Mouse (Mus musculus) brain, embryonic 14.5 days (tissue): ENCODE results near the gene Omd.

Experiments
- CTCF ChIP-seq: fragments of 200-500 bp; IDR thresholded peaks from 2 replicates; pipeline ENCODE4 v1.5.1; 2012; ENCODE audit warnings: inconsistent platforms, mild to moderate bottlenecking, moderate library complexity, borderline replicate concordance; ENCODE audit not compliant: insufficient read depth, insufficient read length; ENCODE audit errors: extremely low read depth
- POLR2A ChIP-seq: fragments of 200-500 bp; IDR thresholded peaks from 2 replicates; pipeline ENCODE4 v1.6.1; 2012; ENCODE audit warnings: mild to moderate bottlenecking, inconsistent platforms, borderline replicate concordance; ENCODE audit not compliant: poor library complexity, insufficient read depth, insufficient read length, severe bottlenecking; ENCODE audit errors: extremely low read depth

DNA sequence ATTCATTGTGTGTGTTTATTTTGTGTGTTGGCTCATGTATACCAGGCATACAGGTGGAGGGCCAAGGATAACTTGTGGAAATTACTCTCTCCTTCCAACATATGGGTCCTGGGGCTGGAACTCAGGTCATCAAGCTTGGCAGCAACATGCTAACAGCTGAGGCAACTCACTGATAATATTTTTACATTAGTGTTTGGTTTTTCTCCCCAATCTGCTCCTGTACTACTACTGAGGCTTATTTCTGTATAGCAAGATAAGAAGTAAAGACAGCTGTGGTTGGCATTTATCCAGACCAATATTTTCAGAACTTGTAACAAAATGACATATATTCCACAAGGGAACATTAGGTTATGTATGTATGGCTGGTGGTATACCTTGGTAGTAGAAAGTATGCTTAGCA lies 36.1 kb downstream of the Omd start:
- TF ChIP-seq POLR2A = no peak
- no peak for TF ChIP-seq CTCF
